Mouse (Mus musculus) adrenal gland, adult 18-20 months (tissue): ENCODE measurements around the gene Mettl21c. TPM values are rescaled to one million over a fixed set of nuclear protein-coding genes. Genes with fewer than 3 reads are reported as not detected.
"Not testable (repeated sequence)": the region's sequence is repeated elsewhere in the genome, so short reads cannot be mapped to it uniquely, and the experiment has no call there.

ENCODE experiments used
- DNase-seq, 2 experiments: peaks; one replicate each; pipeline ENCODE4 v3.0.0; 2021 to 2022; ENCODE audit warnings: low spot score in 2 of 2
- long read RNA-seq, 2 experiments: library from polyadenylated mRNA; stranded (forward); transcript quantifications; one replicate each; pipeline ENCODE4 v2.0.0; 2021
- total RNA-seq, 2 experiments: library from RNA; stranded (reverse); gene quantifications; 1 replicate in 1 of 2; 2 replicates in 1 of 2; pipeline ENCODE4 v1.2.3; 2021

Mettl21c gene
- total RNA-seq = not detected
- long read RNA-seq, experiment 1 = 0 reads
- long read RNA-seq, experiment 2 = 0 reads

GRCm38 (mm10) chr1:44019934-44020333, at the start of gene Mettl21c:
TSS of gene Mettl21c (minus strand) at chr1:44020034.
- DNase-seq = no peak

DNA sequence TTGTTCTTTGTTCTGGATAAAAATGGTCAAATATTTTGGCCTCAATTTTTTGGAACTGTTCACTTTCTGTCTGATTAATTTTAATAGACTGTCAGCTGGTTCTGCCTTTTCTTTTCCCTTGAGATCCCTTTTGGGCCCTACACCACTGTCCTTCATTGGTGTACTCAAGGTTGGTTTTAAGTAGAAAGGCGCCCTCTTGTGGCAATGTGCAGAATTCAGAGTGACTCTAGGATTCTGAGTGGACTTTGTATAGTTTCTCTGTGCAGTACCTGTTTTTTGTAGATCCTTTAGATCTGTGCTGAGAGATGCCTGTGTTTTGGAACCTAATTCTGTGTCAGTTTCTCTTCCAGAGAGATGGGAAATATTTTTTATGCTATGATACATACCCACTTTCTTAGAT, 44.8 kb upstream of the Mettl21c start:
- DNase-seq = peak; percentile 57 to 59

DNA sequence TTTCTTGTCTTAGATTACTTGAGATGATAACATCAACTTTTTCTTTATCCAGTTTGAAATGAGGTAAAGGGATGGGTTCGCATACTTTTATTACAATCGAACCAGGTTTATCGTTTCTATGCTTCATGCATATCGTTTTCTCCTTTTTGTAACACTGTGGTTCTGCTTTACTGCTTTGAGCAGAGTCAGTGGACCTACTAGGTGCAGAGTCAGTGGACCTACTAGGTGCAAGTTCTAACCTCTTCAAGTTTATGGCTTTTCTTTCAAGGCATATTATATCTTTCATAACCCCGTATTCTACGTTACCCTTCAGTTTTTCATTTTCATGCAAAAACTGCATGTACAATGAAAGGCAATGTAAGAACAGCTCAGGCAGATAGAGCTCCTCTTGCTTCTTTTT, 43.6 kb upstream of the Mettl21c start:
- DNase-seq = no peak

DNA sequence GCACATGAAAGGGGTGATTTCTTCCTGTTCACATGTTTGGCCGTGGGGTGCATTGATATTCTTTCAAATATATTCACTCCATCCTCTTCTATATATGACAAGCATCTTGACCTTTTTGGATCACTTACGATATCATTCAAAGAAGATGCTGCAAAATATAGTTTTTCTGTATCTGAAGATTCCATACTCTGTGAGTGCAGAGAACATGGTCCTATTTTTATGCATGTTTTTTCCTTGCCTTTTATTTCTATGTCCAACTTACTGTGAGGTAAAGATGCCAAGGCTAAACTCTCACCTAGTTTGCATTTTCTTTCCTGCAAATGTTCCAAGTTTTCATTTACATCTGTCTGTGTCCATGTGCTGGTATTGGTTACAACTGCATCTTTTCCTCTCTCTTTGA, 42.0 kb upstream of the Mettl21c start, which contains the start of gene Gm8251:
Gene Gm8251, minus strand, starts transcription at position 101 of the 400 bp plus-strand sequence.
- DNase-seq = no peak

- DNase-seq = no peak
Observed at GRCm38 (mm10) chr1:44057805-44058204, 38.0 kb upstream of the Mettl21c start.

DNA sequence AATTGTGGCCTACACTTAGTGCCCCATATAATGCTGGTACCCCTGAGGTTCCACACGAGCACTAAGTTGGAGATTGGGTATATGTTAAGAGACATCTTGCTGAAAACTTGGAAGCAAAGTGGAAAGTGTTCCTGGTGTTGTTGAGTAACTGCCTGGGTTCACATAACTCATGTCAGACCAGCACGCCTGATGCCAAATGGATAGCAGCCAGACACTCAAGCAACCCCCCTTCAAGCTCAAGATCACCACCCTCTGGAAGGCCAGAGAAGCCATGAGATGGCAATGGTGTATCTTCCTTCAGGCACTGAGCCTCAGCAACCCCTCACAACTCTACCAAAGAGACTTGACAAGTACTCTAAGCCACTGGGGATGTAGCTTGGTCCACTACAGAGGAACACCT, 26.7 kb upstream of the Mettl21c start:
- DNase-seq = peak; percentile 25 to 33

GRCm38 (mm10) chr1:44045689-44046088, 25.9 kb upstream of the Mettl21c start:
- not testable (repeated sequence) for DNase-seq

DNA sequence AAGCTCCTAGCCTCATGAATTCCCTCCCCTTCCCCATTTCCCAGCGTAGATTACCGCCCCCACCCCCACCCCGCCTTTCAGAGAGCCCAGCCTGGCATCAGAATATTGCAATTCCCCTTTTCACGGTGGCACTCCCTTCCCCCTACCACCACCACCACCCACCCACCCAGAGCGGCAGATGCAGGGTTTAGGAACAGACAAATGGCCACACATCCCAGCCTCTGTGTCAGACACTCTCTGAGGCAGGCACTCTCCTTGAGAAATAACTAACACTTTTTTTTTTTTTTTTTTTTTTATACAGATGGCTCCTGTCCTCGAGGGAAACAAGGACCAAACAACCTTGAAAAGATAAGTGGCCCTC, 22.7 kb upstream of the Mettl21c start:
- DNase-seq = no peak

- DNase-seq = peak; percentile 58 to 66
Observed at GRCm38 (mm10) chr1:44041797-44042554, 22.1 kb upstream of the Mettl21c start.

- DNase-seq = no peak
Observed at GRCm38 (mm10) chr1:44032948-44033347, 13.1 kb upstream of the Mettl21c start.

GRCm38 (mm10) chr1:44032213-44032612, 12.4 kb upstream of the Mettl21c start:
- DNase-seq = no peak

- DNase-seq = no peak
Observed at GRCm38 (mm10) chr1:44027651-44028050, 7.8 kb upstream of the Mettl21c start.

- DNase-seq = no peak
Observed at GRCm38 (mm10) chr1:44022656-44023055, 2.8 kb upstream of the Mettl21c start.

DNA sequence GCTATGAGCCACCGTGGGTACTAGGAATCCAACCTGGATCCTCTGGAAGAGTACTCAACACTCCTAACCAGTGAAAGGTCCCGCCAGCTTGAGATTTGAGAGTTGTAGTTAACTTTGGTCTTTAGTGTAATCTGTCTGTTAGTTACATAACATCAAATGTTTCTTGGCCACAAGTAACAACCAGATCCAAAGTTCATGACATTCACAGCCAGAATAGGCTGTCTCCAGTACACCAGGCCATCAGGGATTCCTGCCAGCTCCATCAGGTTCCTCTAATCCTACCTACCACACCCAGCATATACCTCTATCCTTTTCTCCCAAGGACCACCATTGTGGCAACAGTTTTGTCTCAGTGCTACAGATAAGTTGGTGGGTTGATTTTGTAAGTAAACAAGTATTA, 4.3 kb downstream of the Mettl21c start:
- no peak for DNase-seq

- no peak for DNase-seq
Observed at GRCm38 (mm10) chr1:44004513-44004912, 15.3 kb downstream of the Mettl21c start.

GRCm38 (mm10) chr1:43996914-43997589, 22.8 kb downstream of the Mettl21c start:
- DNase-seq = no peak

DNA sequence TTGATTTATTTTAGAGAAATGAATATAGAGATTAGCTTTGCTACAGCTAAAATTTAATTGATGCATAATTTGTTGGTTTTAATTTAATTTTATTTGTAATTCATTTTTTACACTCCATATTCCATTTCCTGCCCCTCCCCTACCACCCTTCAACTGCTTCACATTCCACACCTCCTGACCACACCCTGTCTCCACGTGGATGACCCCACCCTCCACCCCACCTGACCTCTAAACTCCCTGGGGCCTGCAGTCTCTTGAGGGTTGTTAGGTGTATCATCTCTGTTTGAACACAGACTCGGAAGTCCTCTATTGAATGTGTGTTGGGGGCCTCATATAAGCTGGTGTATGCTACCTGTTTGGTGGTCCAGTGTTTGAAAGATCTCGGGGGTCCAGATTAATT, 48.7 kb downstream of the Mettl21c start:
- DNase-seq = no peak

DNA sequence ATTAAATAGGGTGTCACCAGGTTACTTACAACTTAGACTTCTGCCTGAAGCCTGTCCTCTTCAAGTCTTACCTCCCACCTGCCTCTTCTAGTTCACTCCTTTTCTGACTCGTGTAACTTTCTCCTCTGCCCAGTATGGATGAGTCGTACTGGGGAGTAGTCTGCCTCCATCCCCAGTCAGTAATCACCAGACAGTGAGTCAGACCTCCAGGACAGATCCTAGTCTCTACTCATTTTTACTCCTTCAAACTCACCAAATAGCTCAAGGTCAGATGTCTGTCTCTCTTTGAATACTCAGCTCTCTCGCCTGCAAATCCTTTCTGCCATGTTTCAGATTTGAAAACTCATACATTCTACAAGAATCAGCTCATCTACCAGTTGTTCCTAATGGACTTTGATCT, 50.5 kb downstream of the Mettl21c start:
- no peak for DNase-seq

DNA sequence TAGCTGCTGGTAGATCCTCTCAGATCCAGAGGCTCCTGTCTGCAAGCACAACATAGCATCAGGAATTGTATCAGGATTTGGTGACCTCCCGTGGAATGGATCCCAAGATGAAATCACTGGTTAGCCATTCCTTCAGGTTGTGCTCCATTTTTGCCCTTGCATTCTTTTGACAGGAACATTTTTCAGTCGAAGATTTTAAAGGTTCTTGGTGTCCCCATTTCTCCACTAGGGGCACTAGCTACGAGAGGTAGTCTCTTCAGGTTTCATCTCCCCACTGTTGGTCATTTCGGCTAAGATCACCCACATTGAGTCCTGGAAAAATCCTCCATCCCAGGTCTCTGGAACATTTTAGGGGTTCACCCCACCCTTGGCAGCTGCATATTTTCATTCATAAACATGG, 53.1 kb downstream of the Mettl21c start:
- no peak for DNase-seq

DNA sequence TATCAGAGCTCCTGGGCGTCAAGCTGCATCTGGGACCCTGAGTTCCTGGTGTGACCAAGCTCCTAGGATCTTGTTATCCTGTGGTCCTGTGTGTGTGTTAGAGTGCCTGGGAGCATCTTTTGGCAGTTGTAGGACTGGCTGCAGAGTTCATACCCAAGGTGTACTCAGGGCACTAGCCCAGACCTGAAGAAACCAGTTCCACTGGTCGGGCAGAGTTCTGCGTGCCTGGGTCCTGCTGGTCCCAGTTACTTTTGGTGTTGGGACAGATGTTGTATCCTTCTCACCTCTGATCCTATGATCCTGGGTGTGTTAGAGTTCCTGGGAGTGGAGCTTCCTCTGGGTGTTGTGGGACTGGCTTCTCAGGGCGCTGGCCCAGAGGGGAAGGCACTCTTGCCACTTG, 55.5 kb downstream of the Mettl21c start:
- DNase-seq = no peak
